Mouse (Mus musculus) midbrain, embryonic 14.5 days (tissue): Measurements from ENCODE around the gene Dbp. TPM values are rescaled to one million over a fixed set of nuclear protein-coding genes. Genes with fewer than 3 reads are reported as not detected.

Experiments used
- ATAC-seq: fragments of 200-750 bp; cut with Nextera tagmentation; 2 replicates; pipeline ENCODE4 v1.8.0; 2017; ENCODE audit warnings: moderate number of reproducible peaks, moderate library complexity; ENCODE audit not compliant: low FRiP score, low TSS enrichment
- DNase-seq: peaks from one replicate; pipeline ENCODE4 v3.0.0-alpha.2; 2015
- H3K27ac ChIP-seq: fragments of 300-500 bp; sonication (generic); replicated peaks from 2 replicates; pipeline ENCODE4 v1.5.1; 2014; ENCODE audit warnings: mild to moderate bottlenecking, low read depth, low read length, moderate library complexity
- H3K27me3 ChIP-seq: fragments of 300-500 bp; sonication (generic); 2 replicates; pipeline ENCODE4 v1.6.1; 2014; ENCODE audit warnings: low read length, control low read depth, mixed read lengths; ENCODE audit not compliant: control insufficient read depth, insufficient read depth
- H3K36me3 ChIP-seq: fragments of 300-500 bp; sonication (generic); 2 replicates; pipeline ENCODE4 v1.6.1; 2014; ENCODE audit warnings: low read length, control low read depth; ENCODE audit not compliant: control insufficient read depth, insufficient read depth
- H3K4me1 ChIP-seq: fragments of 300-500 bp; sonication (generic); 2 replicates; pipeline ENCODE4 v1.6.1; 2014; ENCODE audit warnings: mild to moderate bottlenecking, antibody characterized with exemption, low read length, control low read depth; ENCODE audit not compliant: control insufficient read depth, insufficient read depth
- H3K4me2 ChIP-seq: fragments of 300-500 bp; sonication (generic); 2 replicates; pipeline ENCODE4 v1.6.1; 2014; ENCODE audit warnings: mild to moderate bottlenecking, low read length, moderate library complexity
- H3K4me3 ChIP-seq: fragments of 300-500 bp; sonication (generic); replicated peaks from 2 replicates; pipeline ENCODE4 v1.5.1; 2014; ENCODE audit warnings: low read depth, low read length
- H3K9ac ChIP-seq: fragments of 300-500 bp; sonication (generic); replicated peaks from 2 replicates; pipeline ENCODE4 v1.6.1; 2014; ENCODE audit warnings: mild to moderate bottlenecking, low read length, moderate library complexity
- H3K9me3 ChIP-seq: fragments of 300-500 bp; sonication (generic); 2 replicates; pipeline ENCODE4 v1.6.1; 2016; ENCODE audit warnings: low read length, control low read depth, mixed read lengths; ENCODE audit not compliant: control insufficient read depth
- WGBS: fragments of 180-500 bp; shearing (Covaris S2); extraction: QIAGEN DNeasy Blood & Tissue Kit; methylation state at CpG from one replicate; pipeline ENCODE4 v1.1.7; 2014; 5-methylcytosine and 5-hydroxymethylcytosine counted together
- polyA plus RNA-seq: library from polyadenylated mRNA; unstranded; fragments of >200 nt; fragmentation: Nextera tagmentation; extraction: Ambion mirVana; gene quantifications from 2 replicates; pipeline ENCODE4 v1.2.1, GENCODE M21; 2014

The Dbp gene
- polyA plus RNA-seq, 1 experiment from 2014 or later, result 1.9 TPM

DNA sequence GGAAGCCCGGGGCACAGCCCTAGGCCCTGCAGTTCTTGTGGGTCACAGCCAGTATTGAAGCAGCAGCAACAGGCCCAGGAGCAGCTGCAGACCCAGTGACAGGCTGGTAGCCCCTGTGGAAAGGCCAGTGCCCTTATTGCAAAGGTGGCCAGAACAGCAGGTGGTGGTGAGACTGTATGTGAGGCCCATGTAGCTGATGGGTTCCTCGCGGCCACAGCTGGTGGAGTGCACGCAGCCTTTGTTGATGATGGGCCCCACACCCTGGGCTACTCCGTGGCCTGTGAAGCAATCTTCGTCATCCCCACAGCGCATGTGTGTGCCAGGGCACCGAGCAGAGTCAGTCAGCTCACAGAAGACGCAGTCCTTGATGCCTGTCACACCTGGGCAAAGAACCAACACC, 20.3 kb downstream of the Dbp start:
- no peak overlapping the region for H3K4me3 ChIP-seq
- no peaks in the 10 kb centered on the region for H3K27me3 ChIP-seq
- 90% methylated on average over 9 of the region's 9 CpGs for WGBS
- no peak overlapping the region for H3K4me2 ChIP-seq
- DNase-seq, result no peak
- no peaks in the 10 kb centered on the region for H3K9me3 ChIP-seq
- H3K4me1 ChIP-seq, result no peaks in the 10 kb centered on the region
- H3K9ac ChIP-seq, result no peak overlapping the region
- H3K27ac ChIP-seq, result no peak overlapping the region
- ATAC-seq, result no peak
- H3K36me3 ChIP-seq, result peaks cover 85% of the 10 kb centered on the region

DNA sequence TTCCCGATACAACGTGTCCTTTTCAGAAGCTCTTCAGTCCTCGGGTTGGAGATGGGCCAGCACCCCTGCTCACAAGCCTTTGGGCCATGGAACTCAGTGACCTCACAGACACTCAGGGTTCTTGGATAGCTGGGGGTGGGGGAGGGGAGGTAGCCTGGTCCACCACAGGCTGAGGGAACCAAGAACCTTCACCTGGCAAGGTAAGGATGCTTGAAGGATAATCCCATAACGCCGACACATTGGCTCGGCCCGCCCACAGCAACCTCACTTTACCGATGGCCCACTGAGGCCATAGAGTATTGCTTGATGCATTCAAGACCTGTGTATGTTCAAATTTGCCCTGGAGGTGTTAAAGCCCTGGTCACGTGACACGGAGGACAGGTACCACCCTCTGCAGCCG, 20.8 kb downstream of the Dbp start, which contains the start of gene Spaca4:
Gene Spaca4 (minus strand): TSS at position 101 of the 400 bp plus-strand sequence.
- Histone ChIP-seq H3K9ac (no peak within 1 kb of the TSS), H3K4me3 (no peak within 1 kb of the TSS), H3K9me3 (no peaks in the 10 kb centered on the region), H3K27ac (no peak within 1 kb of the TSS), H3K4me1 (no peaks in the 10 kb centered on the region), H3K36me3 (peaks cover 79% of the 10 kb centered on the region), H3K27me3 (no peaks in the 10 kb centered on the region), H3K4me2 (no peak within 1 kb of the TSS)
- ATAC-seq (no peak), DNase-seq (no peak)
- WGBS, result 94% methylated on average over 11 of the region's 11 CpGs

DNA sequence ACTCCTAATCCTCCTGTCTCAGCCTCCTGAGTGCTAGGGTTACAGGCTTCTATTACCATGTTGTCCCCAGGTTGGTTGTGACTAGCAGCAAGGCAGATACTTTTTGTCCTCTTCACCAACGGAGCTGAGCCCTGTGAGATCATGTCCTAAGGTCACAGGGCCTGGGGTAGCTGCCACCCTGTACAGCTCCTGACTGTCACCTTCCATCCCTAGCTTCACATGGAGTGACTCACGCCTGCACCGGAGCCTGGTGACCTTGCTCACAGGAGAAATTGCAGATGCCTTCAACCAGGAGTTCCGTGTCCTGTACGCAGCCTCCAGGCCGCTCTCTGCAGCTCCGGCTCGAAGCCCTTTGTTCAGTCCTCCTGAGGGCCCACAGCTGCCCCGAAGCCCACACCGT, 21.5 kb downstream of the Dbp start:
- Histone ChIP-seq H3K9ac (no peak overlapping the region), H3K9me3 (no peaks in the 10 kb centered on the region), H3K36me3 (peaks cover 72% of the 10 kb centered on the region), H3K4me1 (no peaks in the 10 kb centered on the region), H3K4me3 (no peak overlapping the region), H3K27me3 (no peaks in the 10 kb centered on the region), H3K4me2 (no peak overlapping the region), H3K27ac (no peak overlapping the region)
- 95% methylated on average over 10 of the region's 10 CpGs for WGBS
- DNase-seq (no peak), ATAC-seq (no peak)

DNA sequence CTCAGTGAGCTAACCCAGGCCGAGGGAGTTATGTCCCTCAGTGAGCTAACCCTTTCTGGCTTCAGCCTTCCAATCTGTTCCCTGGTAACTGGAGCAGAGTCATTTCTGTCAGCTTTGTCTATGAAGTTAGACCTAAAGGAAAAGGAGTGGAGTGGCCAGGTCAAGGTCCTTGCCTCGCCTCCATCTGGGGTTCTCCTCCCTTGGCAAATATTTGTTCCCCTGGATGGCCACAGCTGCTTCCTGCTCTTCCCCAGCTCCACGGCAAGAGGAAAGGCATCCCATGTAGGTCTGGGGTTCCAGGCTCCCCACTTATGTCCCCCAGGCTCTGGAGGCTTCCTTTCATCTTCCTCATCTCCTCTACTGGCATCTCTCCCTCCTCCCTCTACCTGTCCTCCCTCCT, 22.7 kb downstream of the Dbp start:
- Histone ChIP-seq H3K9ac (no peak overlapping the region), H3K27me3 (no peaks in the 10 kb centered on the region), H3K4me2 (no peak overlapping the region), H3K4me3 (no peak overlapping the region), H3K27ac (no peak overlapping the region), H3K9me3 (no peaks in the 10 kb centered on the region), H3K4me1 (no peaks in the 10 kb centered on the region), H3K36me3 (peaks cover 60% of the 10 kb centered on the region)
- no peak for ATAC-seq
- no peak for DNase-seq
- 83% methylated on average over 3 of the region's 3 CpGs for WGBS

DNA sequence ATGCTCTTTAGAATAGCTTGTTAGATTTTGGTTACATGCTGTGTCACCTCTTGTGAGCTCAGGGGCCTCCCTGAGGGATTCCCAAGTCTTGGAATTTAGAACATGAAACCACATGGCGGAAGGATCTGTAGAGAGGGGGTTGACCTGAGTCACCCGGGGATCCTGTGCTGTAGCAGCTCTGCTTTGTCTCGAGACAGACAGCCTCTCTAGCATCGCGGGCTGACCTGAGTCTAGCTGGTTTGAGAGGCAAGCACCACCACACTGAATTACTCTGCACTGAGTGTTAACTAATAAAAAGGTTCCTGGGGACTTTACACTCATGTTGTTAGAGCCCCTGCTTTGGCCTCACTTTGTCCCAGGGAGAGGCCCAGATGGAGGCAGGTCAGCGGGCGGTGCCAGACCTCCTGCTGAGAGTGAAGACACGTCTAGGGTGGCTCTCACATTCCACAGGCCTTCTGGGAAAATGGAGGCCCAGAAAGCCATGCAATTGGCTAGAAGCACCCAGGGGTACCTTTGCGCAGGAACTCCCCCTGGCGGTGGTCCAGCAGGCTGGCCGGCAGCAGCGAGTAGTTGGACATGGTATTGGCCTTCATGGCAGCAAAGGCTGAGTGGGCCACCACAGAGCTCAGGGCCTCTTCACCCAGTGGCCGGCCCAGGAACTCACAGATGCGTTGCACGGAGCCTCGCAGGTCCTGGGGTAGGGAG, 26.0 kb downstream of the Dbp start:
- Histone ChIP-seq H3K27me3 (no peaks in the 10 kb centered on the region), H3K9me3 (no peaks in the 10 kb centered on the region), H3K9ac (no peak overlapping the region), H3K27ac (no peak overlapping the region), H3K4me1 (no peaks in the 10 kb centered on the region), H3K36me3 (peaks cover 28% of the 10 kb centered on the region), H3K4me3 (no peak overlapping the region), H3K4me2 (no peak overlapping the region)
- peak; percentile 53 for DNase-seq
- 16% methylated on average over 16 of the region's 16 CpGs for WGBS
- ATAC-seq, result no peak

DNA sequence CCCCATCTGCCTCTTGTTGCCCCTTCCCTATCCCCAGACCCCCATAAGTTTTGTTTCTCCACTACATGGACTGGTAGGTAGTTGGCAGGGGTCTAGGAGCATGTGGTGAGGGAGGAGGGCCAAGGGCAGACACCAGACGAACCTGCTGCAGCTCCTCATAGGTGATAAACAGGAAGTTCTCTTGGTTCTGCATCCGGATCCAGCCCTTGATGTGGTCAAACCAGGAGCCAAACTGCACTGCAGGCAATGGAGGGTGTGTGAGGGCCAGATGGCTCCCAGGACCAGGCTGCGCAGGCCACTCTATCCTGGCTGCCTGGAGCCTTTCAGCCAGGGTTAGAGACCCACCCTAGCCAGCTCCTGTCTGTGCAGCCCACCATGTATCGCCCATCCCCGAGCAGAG, 28.6 kb downstream of the Dbp start:
- no peak overlapping the region for H3K4me2 ChIP-seq
- H3K4me1 ChIP-seq, result no peaks in the 10 kb centered on the region
- no peaks in the 10 kb centered on the region for H3K9me3 ChIP-seq
- DNase-seq (no peak), ATAC-seq (no peak)
- H3K4me3 ChIP-seq, result no peak overlapping the region
- H3K9ac ChIP-seq, result no peak overlapping the region
- no peaks in the 10 kb centered on the region for H3K27me3 ChIP-seq
- WGBS, result 88% methylated on average over 5 of the region's 5 CpGs
- 0 out of 2 replicates have a peak, but pooled peaks cover 9% of the 10 kb centered on the region for H3K36me3 ChIP-seq
- H3K27ac ChIP-seq, result no peak overlapping the region

DNA sequence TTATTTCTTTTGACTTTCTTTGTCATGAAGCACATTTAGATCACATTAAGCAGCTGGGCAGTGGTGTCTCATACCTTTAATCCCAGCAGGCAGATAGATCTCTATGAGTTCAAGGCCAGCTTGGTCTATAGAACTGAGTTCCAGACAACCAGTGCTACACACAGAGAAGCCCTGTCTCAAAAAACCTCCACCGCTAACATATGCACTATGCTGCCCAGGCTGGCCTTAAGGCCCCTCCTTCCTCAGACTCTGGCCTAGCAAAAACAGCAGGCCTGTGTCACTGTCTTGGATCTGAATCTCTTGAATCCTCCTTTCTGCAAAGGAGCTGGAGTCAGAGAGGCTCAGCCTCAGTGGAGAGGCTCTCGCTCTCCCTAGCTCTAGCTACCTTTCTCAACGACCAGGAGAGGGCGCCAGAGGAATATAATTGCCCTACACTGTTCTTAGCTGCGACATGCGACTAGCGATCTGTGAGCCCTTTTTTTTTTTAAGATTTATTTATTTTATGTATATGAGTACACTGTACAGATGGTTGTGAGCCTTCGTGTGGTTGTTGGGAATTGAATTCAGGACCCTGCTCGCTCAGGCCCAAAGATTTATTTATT, 34.4 kb downstream of the Dbp start:
- Histone ChIP-seq H3K4me1 (no peaks in the 10 kb centered on the region), H3K9ac (no peak overlapping the region), H3K27me3 (no peaks in the 10 kb centered on the region), H3K9me3 (no peaks in the 10 kb centered on the region), H3K27ac (no peak overlapping the region), H3K36me3 (no peaks in the 10 kb centered on the region), H3K4me2 (no peak overlapping the region), H3K4me3 (no peak overlapping the region)
- ATAC-seq (peak; percentile 80; the same call in 1 of the 2 replicates), DNase-seq (peak; percentile 95)
- 8% methylated on average over 9 of the region's 9 CpGs for WGBS

DNA sequence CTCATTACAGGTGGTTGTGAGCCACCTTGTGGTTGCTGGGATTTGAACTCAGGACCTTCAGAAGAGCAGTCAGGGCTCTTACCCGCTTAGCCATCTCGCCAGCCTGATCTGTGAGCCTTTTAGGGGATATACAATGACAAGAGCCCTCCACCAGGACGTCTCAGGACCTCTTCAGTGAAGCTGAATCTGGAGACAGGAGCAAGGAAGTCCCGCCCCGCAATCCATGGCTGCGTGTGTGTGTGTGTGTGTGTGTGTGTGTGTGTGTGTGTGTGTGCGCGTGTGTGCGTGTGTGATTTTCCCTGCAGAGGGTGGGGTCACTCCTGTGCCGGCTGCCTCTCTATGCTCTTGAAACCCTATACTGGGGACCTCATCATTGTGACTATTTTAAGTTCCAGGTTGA, 34.9 kb downstream of the Dbp start:
- Histone ChIP-seq H3K9ac (no peak overlapping the region), H3K27me3 (no peaks in the 10 kb centered on the region), H3K4me2 (no peak overlapping the region), H3K4me1 (no peaks in the 10 kb centered on the region), H3K36me3 (no peaks in the 10 kb centered on the region), H3K9me3 (no peaks in the 10 kb centered on the region), H3K4me3 (no peak overlapping the region), H3K27ac (no peak overlapping the region)
- no peak for DNase-seq
- no peak for ATAC-seq
- WGBS, result 67% methylated on average over 10 of the region's 10 CpGs

DNA sequence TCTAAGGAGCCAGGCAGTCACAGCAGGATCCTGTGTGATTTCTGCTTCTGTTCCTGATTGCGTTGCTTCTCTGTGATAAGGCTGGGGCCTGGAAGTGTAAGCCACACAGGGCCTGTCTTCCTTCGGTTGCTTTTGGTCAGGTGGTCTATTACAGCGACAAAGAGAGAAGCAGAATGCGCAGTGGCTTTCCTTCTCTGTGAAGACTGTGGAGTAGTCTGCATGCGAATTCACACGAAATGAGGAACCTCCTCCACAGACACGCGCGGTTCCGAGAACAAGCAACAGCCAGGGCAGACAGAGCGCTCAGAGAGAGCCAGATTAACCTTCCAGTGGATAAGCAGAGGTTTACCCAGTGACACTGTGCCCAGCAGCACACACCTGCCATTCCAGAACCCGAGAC, 36.4 kb downstream of the Dbp start:
- Histone ChIP-seq H3K9me3 (no peaks in the 10 kb centered on the region), H3K27ac (no peak overlapping the region), H3K9ac (no peak overlapping the region), H3K36me3 (no peaks in the 10 kb centered on the region), H3K4me3 (no peak overlapping the region), H3K27me3 (no peaks in the 10 kb centered on the region), H3K4me2 (no peak overlapping the region), H3K4me1 (no peaks in the 10 kb centered on the region)
- no peak for ATAC-seq
- 89% methylated on average over 12 of the region's 12 CpGs for WGBS
- DNase-seq, result no peak
